Mouse (Mus musculus) midbrain, postnatal 0 days (tissue): ENCODE measurements around the gene Grwd1. TPM values are rescaled to one million over a fixed set of nuclear protein-coding genes. Genes with fewer than 3 reads are reported as not detected.

Experiments used
- ATAC-seq: fragments of 200-750 bp; cut with Nextera tagmentation; 2 replicates; pipeline ENCODE4 v1.8.0; 2017; ENCODE audit warnings: moderate number of reproducible peaks, mild to moderate bottlenecking, moderate TSS enrichment, moderate library complexity; ENCODE audit not compliant: low FRiP score
- DNase-seq: peaks from one replicate; pipeline ENCODE4 v3.0.0-alpha.2; 2015; ENCODE audit warnings: low spot score
- H3K27ac ChIP-seq: fragments of 300-500 bp; sonication (generic); 2 replicates; pipeline ENCODE4 v1.5.1; 2014; ENCODE audit warnings: low read depth, mild to moderate bottlenecking, low read length, mixed read lengths
- H3K27me3 ChIP-seq: fragments of 300-500 bp; sonication (generic); 2 replicates; pipeline ENCODE4 v1.6.1; 2014; ENCODE audit warnings: low read length, control low read depth, mixed read lengths; ENCODE audit not compliant: insufficient read depth
- H3K36me3 ChIP-seq: fragments of 300-500 bp; sonication (generic); 2 replicates; pipeline ENCODE4 v1.6.1; 2014; ENCODE audit warnings: low read length, control low read depth, mixed read lengths; ENCODE audit not compliant: insufficient read depth
- H3K4me1 ChIP-seq: fragments of 300-500 bp; sonication (generic); 2 replicates; pipeline ENCODE4 v1.6.1; 2014; ENCODE audit warnings: mild to moderate bottlenecking, control low read depth, antibody characterized with exemption, low read length, mixed read lengths; ENCODE audit not compliant: insufficient read depth
- H3K4me2 ChIP-seq: fragments of 300-500 bp; sonication (generic); 2 replicates; pipeline ENCODE4 v1.6.1; 2014; ENCODE audit warnings: low read depth, mild to moderate bottlenecking, low read length, mixed read lengths; ENCODE audit not compliant: poor library complexity, severe bottlenecking
- H3K4me3 ChIP-seq: fragments of 300-500 bp; sonication (generic); 2 replicates; pipeline ENCODE4 v1.5.1; 2014; ENCODE audit warnings: low read depth, mild to moderate bottlenecking, low read length, moderate library complexity
- H3K9ac ChIP-seq: fragments of 300-500 bp; sonication (generic); replicated peaks from 2 replicates; pipeline ENCODE4 v1.6.1; 2014; ENCODE audit warnings: mild to moderate bottlenecking, low read length, moderate library complexity, mixed read lengths; ENCODE audit not compliant: poor library complexity, severe bottlenecking
- H3K9me3 ChIP-seq: fragments of 300-500 bp; sonication (generic); 2 replicates; pipeline ENCODE4 v1.6.1; 2016; ENCODE audit warnings: low read length, control low read depth
- CTCF ChIP-seq: IDR thresholded peaks from 2 replicates; pipeline ENCODE4 v1.5.1; 2016; ENCODE audit warnings: antibody characterized with exemption, mild to moderate bottlenecking
- WGBS: fragments of 180-500 bp; shearing (Covaris S2); extraction: QIAGEN DNeasy Blood & Tissue Kit; methylation state at CpG from one replicate; pipeline ENCODE4 v1.1.7; 2014; 5-methylcytosine and 5-hydroxymethylcytosine counted together
- polyA plus RNA-seq: library from polyadenylated mRNA; unstranded; fragments of >200 nt; fragmentation: Nextera tagmentation; extraction: Ambion mirVana; gene quantifications from 2 replicates; pipeline ENCODE4 v1.2.1, GENCODE M21; 2015
- total RNA-seq: library from RNA; depleted of rRNA; stranded (reverse); fragments of >200 nt; gene quantifications from 2 replicates; pipeline ENCODE4 v1.2.3, GENCODE M21; 2014

Gene Grwd1
- total and polyA plus RNA-seq, 2 experiments from 2014 or later = 31.3 to 48.7 TPM

- H3K36me3 ChIP-seq = peaks cover 24% of the 10 kb centered on the region
- H3K4me3 ChIP-seq = peak within 1 kb of the TSS; percentile 78
- ATAC-seq (peak; percentile 44; the same call in 1 of the 2 replicates), DNase-seq (peak; percentile 95)
- H3K27ac ChIP-seq = peak within 1 kb of the TSS; percentile 85
- under 1% methylated on average over 18 of the region's 18 CpGs for WGBS
- H3K27me3 ChIP-seq = no peaks in the 10 kb centered on the region
- H3K9ac ChIP-seq = peak within 1 kb of the TSS; percentile 93
- H3K4me2 ChIP-seq = peak within 1 kb of the TSS; percentile 88
- peaks cover 17% of the 10 kb centered on the region for H3K4me1 ChIP-seq
- TF ChIP-seq CTCF = peak; percentile 96
- no peaks in the 10 kb centered on the region for H3K9me3 ChIP-seq
These were observed 41.9 kb upstream of the Grwd1 start, which contains the start of gene Kdelr1 for GRCm38 (mm10) chr7:45872624-45873023. Gene Kdelr1 (plus strand): TSS chr7:45872772.

GRCm38 (mm10) chr7:45870282-45871058, 39.7 kb upstream of the Grwd1 start:
- Histone ChIP-seq H3K27ac (peak overlapping the region; percentile 70), H3K9me3 (no peaks in the 10 kb centered on the region), H3K4me2 (peak overlapping the region; percentile 88), H3K4me3 (peak overlapping the region; percentile 71), H3K36me3 (peaks cover 6% of the 10 kb centered on the region), H3K9ac (peak overlapping the region; percentile 91), H3K4me1 (peaks cover 22% of the 10 kb centered on the region), H3K27me3 (no peaks in the 10 kb centered on the region)
- 1% methylated on average over 30 of the region's 30 CpGs for WGBS
- ATAC-seq (no peak), DNase-seq (peak; percentile 48)
- TF ChIP-seq CTCF = peak; percentile 12; the same call in 1 of the 2 replicates

- ATAC-seq (no peak), DNase-seq (no peak)
- H3K4me2 ChIP-seq = peak overlapping the region; percentile 88
- peaks cover 21% of the 10 kb centered on the region for H3K4me1 ChIP-seq
- peaks cover 4% of the 10 kb centered on the region; the same call in 1 of the 2 replicates for H3K36me3 ChIP-seq
- no peak for TF ChIP-seq CTCF
- peak overlapping the region; percentile 71 for H3K4me3 ChIP-seq
- H3K9ac ChIP-seq = peak overlapping the region; percentile 91
- 3% methylated on average over 10 of the region's 14 CpGs for WGBS
- H3K9me3 ChIP-seq = no peaks in the 10 kb centered on the region
- peak overlapping the region; percentile 70 for H3K27ac ChIP-seq
- no peaks in the 10 kb centered on the region for H3K27me3 ChIP-seq
These were observed 39.0 kb upstream of the Grwd1 start for GRCm38 (mm10) chr7:45869787-45870186.

DNA sequence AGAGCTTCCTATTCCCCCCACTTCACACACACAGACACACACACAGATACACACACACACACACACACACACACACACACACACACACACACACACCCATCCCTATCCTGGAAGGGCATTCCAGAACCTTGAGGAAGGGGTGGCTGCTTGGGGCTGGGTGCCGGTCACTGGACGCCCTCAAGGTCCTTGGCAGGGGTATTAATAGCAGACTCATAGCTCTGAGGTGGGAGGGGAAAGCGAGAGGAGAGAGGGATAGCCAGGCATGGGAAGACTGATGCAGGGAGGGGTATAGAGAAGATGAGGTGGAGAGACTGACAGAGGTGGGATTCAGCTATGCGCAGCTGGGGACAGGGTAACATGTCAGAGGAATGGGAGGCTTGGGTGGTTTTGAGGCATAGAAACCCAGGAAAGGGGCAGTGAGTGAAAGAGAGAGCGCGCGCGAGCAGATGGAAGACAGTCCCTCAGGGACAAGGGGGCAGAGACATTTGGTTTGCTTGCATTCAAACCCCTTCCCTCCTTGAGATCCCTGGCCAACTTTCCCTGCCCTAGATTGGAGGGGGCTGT, 38.4 kb upstream of the Grwd1 start:
- H3K4me1 ChIP-seq = peaks cover 20% of the 10 kb centered on the region
- TF ChIP-seq CTCF = no peak
- 6% methylated on average over 8 of the region's 8 CpGs for WGBS
- peak overlapping the region; percentile 71 for H3K4me3 ChIP-seq
- DNase-seq (peak; percentile 48), ATAC-seq (no peak)
- H3K9me3 ChIP-seq = no peaks in the 10 kb centered on the region
- H3K27me3 ChIP-seq = no peaks in the 10 kb centered on the region
- H3K4me2 ChIP-seq = peak overlapping the region; percentile 88
- peak overlapping the region; percentile 70 for H3K27ac ChIP-seq
- H3K36me3 ChIP-seq = no peaks in the 10 kb centered on the region
- H3K9ac ChIP-seq = peak overlapping the region; percentile 91

DNA sequence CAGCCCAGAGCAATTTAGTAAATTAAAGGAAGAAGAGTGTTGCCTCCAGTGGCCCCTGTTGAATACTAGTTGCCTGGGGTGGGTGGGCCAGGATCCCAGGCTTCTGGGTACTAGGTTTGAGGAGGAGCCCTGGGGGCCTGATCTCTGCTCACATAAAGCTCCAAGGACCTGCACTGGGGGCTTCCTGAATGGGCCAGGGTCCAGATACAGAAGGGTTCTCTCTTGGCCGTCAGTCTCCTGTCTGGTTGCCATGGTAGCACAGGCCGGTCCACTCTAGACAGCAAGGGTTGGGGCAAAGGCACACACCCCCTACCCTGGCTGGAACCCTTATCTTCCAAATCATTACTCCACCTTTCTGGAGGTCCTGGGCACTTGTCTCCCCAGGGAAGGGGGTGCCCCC, 37.1 kb upstream of the Grwd1 start:
- Histone ChIP-seq H3K4me3 (peak overlapping the region; percentile 71), H3K4me1 (peaks cover 15% of the 10 kb centered on the region), H3K36me3 (no peaks in the 10 kb centered on the region), H3K4me2 (peak overlapping the region; percentile 88), H3K9me3 (no peaks in the 10 kb centered on the region), H3K9ac (peak overlapping the region; percentile 91), H3K27me3 (no peaks in the 10 kb centered on the region), H3K27ac (no peak overlapping the region)
- DNase-seq (no peak), ATAC-seq (no peak)
- TF ChIP-seq CTCF = no peak
- 4% methylated on average over 2 of the region's 2 CpGs for WGBS
